Mouse (Mus musculus): ENCODE measurements at regions not wholly inside any gene's neighbourhood (a gene's known extent, or its start where the extent isn't known, plus 50 kb on each side); places are given as distances from the start of the nearest gene placed in this dataset.
"Not testable (repeated sequence)": the region's sequence is repeated elsewhere in the genome, so short reads cannot be mapped to it uniquely, and the experiment has no call there.

DNA sequence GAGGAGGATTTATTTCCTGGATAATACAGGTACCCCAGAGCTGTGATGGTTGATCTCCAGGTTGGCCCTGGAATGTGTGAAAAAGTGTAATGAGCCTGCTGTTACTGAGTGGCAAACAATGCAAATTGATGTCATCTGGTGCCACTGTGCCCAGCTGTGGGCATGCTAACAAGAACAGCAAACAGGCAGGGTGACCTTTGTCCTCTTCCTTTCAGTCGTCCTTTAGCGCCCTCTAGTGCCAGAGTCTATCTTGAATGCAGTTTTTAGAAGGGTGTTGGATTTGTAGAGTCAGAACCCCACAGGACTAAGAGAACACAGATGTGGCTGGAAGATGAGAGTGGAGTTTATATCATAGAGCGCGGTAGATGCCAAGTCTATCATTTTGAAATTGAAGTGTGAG, 164.3 kb downstream of the Sdhaf3 start:
- CTCF ChIA-PET, result no interaction called here

- CTCF ChIA-PET, result no interaction called here
Observed at GRCm38 (mm10) chr6:7133042-7133441, 177.2 kb downstream of the Sdhaf3 start.

DNA sequence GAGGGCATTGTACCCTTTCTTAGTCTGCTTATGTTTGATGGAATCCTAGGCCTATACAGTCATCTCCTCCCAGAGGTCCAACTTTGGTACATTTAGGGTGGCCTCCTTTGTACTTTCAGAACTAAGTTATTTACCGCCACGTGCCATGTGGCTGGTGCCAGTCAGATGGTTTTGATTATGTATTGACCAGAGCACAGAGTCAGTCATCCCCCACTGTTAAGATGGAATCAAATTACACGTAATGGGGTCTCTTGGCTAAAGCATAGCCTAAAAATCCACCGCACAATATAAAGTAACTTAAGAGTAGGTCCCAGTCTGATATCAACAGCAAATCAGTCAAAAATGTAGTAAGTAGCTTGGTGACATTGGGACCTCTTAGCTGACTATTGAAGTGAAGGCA, 178.3 kb downstream of the Sdhaf3 start:
- CTCF ChIA-PET, result no interaction called here

DNA sequence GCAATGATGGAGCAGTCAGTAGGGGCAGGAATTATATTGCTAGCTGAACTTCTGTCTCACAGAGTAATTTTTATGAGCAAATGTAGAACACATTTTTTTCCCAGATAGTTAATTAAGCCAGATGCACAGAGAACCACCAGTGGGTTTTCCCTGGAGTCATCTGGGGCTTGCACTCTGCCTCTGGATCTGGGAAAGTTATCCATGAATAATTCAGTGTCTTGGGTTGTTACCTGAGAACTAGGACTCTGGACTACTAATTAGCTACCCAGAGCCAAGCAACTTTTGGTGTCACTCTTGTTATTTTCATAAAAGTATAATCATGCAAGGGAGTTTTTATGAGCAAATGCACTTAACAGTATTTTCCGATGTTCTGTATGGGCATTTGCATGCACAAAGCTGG, 179.1 kb downstream of the Sdhaf3 start:
- CTCF ChIA-PET, result interaction anchor here (0.6 kb wide), 1 partner anchor 66 kb away, joined by 4 read pairs; no protein-coding TSS in a partner anchor

DNA sequence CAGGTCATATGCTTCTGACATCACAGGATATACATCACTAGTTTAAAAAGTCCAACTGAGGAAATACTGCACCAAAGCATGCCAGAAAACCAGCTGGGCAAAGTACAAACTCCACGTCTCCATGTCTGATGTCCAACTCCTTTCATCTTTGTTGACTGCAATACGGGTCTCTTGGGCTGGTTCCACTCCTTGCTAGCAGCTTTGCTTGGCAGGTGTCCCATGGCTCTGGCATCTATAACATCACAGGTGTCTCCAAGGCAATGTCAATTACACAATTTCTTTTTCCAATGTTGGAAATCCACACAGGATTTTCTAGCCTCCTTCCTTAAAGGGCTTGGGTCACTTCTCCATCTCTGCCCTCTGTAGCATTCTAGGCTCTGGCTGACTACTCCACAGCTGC, 225.9 kb downstream of the Sdhaf3 start:
- CTCF ChIA-PET, result no interaction called here

- CTCF ChIA-PET, result no interaction called here
Observed at GRCm38 (mm10) chr6:7199046-7199599, 243.3 kb downstream of the Sdhaf3 start.

GRCm38 (mm10) chr6:7215880-7216279, 260.1 kb downstream of the Sdhaf3 start:
- CTCF ChIA-PET, result no interaction called here

- CTCF ChIA-PET, result no interaction called here
Observed at GRCm38 (mm10) chr6:7252286-7252685, 296.5 kb downstream of the Sdhaf3 start.

DNA sequence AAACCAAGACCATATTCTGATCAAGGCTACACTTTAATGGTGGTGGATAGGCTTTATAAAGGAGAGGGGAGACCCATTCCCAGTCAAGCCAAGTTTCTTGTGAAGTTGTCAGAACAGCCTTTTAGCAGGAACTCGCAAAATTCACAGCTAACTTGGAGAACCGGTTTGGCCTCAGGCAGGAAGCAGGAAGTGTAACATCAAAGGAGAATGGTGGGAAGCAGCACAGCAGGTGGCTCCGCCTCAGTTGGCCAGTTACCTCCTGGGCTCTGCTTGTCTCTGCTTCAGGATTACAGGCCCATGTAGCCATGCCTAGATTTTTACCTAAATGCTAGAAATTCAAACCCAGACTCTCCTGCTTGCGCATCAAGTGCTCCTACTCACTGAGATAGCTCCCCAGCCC, 277.2 kb upstream of the Tac1 start:
- CTCF ChIA-PET, result no interaction called here

GRCm38 (mm10) chr6:7306956-7307355, 247.7 kb upstream of the Tac1 start:
- CTCF ChIA-PET, result no interaction called here

- CTCF ChIA-PET, result no interaction called here
Observed at GRCm38 (mm10) chr6:7313496-7313895, 241.2 kb upstream of the Tac1 start.

- CTCF ChIA-PET, result interaction anchor here (0.5 kb wide), 1 partner anchor 242 kb away, joined by 6 read pairs; no protein-coding TSS in a partner anchor
Observed at GRCm38 (mm10) chr6:7326974-7327373, 227.7 kb upstream of the Tac1 start.

- CTCF ChIA-PET, result no interaction called here
Observed at GRCm38 (mm10) chr6:7356634-7357033, 198.0 kb upstream of the Tac1 start.

DNA sequence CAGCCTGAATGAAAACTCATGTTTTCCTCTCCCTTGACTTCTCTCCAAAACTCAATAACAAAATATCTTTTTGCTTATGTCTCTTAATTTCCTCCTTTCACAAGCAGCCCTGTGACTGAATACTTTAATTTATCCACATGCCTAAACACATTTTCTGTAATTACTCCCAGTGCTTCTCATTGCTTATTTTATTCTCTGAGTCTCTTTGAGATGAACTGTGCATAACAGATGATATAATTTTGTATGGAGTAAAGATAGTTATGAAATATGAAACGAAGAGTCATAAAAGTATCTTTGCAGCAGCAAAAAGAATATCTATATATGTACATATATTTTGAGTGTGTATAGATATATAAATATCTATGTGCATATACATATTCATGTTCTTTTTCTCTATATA, 187.5 kb upstream of the Tac1 start:
- CTCF ChIA-PET, result no interaction called here

DNA sequence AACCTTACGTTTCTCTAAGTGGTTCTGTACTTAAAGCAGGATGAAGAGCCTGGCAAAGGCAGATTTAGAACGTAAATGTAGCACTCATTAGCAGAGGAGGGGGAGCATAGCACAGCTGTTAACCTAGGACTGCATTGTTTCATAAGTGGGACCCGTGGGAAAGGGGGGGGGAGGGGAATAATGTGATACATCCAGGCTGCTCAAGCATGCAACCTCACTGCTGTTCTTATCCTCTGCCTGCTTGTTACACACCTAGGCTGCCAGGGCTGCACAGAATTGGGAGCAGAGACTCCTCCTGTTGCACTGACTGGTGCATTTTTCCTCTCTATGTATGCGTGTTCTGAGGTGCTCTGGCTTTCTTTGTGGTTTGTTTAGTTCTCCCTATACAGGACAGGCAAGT, 180.1 kb upstream of the Tac1 start:
- CTCF ChIA-PET, result interaction anchor here (0.6 kb wide), 1 partner anchor 80 kb away, joined by 4 read pairs; no protein-coding TSS in a partner anchor

DNA sequence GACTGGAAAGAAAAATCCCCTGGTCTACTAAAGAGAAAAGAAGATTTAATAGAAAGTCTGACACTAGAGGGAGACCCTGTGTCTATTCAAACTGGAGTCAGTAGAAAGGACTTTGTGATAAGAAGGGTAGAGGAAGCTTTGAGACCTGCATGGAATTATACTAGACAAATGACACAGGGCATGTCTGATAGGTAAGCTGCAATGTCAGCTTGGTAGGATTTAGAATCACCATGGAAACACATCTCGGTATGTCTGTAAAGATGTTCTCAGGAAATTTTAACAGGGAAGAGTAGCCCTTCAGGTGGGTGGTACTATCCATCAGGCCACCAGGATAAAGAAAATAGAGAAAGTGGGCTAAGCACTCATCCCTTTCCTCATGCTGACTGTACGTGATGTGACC, 178.8 kb upstream of the Tac1 start:
- CTCF ChIA-PET, result no interaction called here

- CTCF ChIA-PET, result no interaction called here
Observed at GRCm38 (mm10) chr6:7378651-7379050, 176.0 kb upstream of the Tac1 start.

DNA sequence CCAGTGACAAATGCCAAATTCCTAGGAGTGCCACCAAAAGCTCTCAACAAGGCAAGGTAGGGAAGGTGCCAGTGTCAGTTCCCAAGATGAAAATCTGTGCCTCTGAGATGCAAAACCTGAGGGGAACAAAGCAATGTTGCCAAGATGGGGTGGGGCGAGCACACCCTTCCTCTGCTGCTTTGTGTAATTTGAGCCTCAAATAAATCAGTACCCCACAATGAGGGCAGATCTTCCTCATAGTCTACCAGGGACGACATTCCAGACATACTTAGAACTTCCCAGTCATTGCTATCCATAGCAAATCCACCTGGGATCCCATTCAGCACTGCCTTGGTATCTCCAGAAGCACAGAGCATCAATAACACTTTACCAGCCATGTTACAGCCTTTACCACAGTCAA, 129.9 kb upstream of the Tac1 start:
- CTCF ChIA-PET, result no interaction called here

DNA sequence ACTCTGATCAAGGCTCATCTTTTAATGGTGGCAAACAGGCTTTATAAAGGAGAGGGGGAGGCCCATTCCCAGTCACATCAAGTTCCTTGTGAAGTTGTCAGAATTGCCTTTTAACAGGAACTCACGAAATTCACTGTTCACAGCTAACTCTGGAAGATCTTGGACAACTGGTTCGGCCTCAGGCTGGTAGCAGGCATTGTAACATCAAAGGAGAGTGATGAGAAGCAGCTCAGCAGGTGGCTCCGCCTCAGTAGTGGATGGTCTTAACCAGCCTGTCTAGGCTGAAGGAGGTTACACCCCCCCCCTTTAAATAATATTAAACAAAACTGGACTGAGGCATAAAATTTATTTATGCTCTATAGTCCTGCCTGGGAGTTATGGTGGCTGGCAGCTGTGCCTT, 113.0 kb upstream of the Tac1 start:
- CTCF ChIA-PET, result no interaction called here

DNA sequence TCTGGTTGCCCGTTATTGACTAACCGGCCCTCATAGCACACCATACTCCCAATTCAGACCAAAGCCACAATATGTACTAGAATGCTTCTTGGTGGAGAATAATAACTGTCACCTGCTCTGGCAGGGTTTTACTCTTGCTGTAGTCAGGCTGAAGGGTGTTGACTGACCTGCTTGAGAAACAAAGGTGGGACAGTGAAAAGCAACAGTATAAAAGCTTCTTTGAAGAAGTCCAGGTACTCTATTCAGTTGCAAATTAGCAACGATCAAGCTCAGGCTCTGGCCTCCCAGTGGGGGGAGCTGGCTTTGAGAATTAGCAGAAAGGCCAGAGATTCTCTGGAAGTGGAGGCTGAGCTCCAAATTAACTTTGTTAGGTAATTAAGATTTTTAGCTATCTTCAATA, 112.4 kb upstream of the Tac1 start:
- CTCF ChIA-PET, result not testable (repeated sequence)

DNA sequence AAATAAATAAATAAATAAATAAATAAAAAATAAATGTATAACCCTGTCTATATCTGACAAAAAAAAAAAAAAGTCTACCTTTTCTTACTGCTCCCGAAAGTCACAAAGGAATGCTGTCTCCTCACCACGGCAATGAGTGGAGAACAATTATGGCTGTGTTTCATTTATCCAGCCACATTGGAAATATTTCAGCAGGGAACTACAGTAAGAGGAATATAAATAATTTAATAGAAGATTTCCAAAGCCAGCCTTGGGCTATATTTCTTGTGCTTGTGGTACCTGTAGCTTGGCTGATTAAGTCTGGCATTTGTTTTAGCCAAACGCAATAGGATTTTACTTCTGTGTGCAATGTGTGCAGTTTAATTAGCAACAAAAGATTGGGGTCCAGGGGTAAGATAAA, 98.8 kb upstream of the Tac1 start:
- CTCF ChIA-PET, result no interaction called here

DNA sequence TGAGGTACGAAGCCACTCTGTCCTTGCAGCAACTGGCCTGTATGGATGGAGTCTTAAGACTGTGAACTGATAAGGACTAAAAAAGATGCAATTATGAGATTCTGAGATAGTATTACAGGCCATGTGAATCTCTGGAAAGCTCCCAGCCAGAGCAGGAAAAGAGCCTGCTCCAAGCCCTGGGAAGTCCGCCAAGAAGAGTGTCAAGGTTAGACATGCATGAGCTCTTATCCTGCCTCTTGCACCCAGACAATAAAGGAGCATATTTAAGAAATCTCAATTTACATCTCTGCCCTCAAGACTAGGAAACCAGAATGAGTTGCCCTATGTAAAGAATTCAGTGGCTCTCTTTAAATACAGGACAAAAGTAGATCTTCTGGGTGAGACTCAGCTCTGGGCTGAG, 90.8 kb upstream of the Tac1 start:
- CTCF ChIA-PET, result no interaction called here

DNA sequence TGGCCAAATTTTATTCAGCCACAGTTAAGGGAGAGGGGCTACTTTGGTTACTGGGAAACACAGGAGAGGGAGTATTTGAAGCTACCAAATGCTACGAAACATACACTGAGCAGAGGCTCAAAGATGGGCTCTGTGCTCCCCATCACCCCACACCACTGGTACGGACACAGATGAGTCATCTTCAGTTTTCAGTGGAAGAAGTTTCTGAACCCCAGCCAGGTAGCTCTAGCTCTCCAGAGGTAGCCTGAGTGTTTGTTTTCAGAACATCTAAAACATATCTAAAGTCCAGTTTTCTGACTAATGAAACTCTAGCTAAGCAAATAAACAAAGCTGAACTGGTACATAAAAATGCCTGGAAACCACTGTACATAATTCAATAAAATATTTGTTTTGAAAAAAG, 90.3 kb upstream of the Tac1 start:
- CTCF ChIA-PET, result no interaction called here

- CTCF ChIA-PET, result no interaction called here
Observed at GRCm38 (mm10) chr6:7472366-7473026, 82.2 kb upstream of the Tac1 start.

Data from spleen, embryonic (tissue).